Mouse (Mus musculus): ENCODE results near the gene Rfc4.

Gene Rfc4

DNA sequence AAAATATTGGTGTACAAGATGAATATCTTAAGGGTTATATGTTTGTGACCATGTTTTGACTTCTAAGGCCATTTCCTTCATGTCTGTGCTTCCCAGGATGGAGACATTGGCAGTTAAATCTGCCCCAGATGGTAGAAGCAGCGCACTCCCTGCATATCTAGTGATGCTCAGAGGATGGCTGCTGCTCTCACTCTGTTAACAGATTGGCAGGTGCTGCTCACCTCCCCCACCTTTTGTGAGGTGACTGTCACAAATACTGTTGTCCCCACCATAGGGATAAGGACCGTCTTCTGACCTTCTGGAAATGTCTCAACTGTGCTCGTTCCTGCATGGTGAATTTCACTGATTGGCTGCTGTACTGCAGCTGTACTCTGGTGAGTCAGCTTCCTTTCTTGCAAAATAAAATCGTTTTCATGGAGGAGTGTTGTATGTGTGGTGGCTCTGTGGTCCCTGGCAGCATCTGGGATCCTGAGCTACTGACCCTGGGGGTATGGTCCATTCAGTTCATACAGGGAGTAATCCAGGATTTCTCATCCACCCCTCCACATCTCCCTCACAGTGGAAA lies 9.0 kb upstream of the Rfc4 start:
- in situ Hi-C loops (cut with MboI, MseI) = loop anchor here in 1 of 2 experiments (5.0 kb wide), 1 partner anchor 44 kb away; no protein-coding TSS in a partner anchor

GRCm38 (mm10) chr16:23135421-23136149 lies 8.0 kb upstream of the Rfc4 start:
- in situ Hi-C loops (cut with MboI, MseI) = loop anchor here in 1 of 2 experiments (5.0 kb wide), 1 partner anchor 43 kb away; no protein-coding TSS in a partner anchor

DNA sequence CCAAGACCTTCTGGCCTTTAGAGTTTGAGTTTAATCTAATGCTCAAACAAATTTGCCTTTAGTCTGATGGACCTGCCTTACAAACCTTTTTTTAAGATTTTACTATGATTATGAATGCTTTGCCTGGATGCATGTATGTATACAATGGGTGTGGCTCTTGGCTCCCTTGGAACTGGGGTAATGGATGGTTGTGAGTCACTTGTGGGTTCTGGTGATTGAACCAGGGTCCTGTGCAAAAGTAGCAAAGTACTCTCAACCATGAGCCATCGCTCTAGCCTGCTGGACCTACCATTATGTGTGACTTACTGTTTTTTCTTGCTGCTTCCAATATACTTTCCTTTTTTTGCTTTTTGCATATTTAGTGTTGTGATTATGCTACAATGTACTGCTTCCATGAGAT lies 4.8 kb upstream of the Rfc4 start:
- in situ Hi-C loops (cut with MboI, MseI) = loop anchor here in 1 of 2 experiments (5.0 kb wide), 1 partner anchor 255 kb away; no protein-coding TSS in a partner anchor

DNA sequence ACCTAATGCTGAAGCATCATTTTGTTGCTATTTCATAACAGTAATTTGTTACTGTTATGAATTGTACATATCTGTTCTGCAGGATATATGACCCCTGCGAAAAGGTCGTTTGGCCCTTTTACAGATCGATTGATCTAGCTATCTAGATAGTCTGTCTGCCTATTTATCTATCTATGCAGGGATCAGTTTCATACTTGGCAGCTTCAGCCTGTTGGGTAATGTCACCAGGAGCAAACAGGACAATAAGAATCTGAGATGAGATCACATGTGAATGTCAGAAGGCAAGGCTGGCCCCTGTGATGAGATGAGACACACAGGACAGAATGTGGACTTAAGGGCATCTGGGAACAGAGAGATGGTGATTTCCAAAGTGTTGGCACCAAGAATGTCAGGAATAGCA lies 2.8 kb upstream of the Rfc4 start:
- in situ Hi-C loops (cut with MboI, MseI) = loop anchor here in 1 of 2 experiments (5.0 kb wide), 1 partner anchor 253 kb away; no protein-coding TSS in a partner anchor

DNA sequence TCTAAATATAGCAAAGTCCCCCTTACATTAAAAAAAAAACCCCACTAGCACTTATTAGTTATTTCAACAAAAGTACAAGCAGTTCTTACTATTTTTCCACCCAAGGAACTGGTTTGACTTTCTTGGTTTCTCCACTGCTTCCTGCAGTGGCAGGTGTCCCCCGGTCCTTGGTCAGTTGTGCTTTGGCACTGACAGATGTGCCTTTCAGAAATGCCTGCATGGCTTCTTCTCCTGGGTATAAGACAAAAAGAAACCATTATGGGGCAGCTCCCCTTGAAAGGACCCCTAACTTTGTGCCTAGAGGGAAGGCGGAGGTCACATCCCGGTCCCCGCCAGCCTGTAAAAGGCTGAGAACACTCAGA lies 245 bp downstream of the Rfc4 start:
- in situ Hi-C loops (cut with MboI, MseI) = loop anchor here (5.0 kb wide), 3 partner anchors 40 to 250 kb away; no protein-coding TSS in a partner anchor

DNA sequence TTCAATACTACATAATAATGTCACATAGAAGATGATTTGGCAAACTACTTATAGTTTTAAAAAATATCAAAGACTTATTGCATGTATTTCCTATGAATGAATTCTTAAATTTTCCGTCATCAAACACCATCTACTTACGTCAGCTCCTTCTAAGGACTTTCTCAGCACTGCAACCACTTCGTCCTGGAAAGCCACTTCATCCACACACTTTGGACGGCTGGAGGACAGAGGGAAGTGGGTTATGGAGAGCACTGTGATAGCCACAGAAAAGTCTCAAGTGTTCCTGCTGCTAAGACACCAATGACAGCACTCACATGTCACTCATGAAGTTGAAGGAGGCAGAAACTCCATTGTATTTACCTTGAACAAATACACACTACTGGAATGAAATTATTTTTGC lies 3.1 kb downstream of the Rfc4 start:
- in situ Hi-C loops (cut with MboI, MseI) = loop anchor here in 1 of 2 experiments (25.0 kb wide), 1 partner anchor 862 kb away; the partner anchor contains the start of gene Tra2b

DNA sequence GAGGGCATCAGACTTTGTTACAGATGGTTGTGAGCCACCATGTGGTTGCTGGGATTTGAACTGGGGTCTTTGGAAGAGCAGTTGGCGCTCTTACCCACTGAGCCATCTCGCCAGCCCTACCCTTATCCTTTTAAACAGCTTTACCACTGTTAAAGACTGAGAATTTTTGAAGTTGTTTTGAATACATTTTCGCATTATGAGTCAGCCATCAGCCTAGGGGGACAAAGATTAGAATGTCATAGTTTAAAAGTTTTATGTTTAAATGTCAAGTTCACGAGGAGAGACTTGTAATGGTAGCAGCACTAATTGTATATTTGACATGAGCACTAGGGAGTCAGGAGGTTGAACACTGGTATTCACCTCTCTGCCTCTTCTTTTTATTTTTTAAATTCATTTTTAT lies 4.4 kb downstream of the Rfc4 start:
- in situ Hi-C loops (cut with MboI, MseI) = loop anchor here in 1 of 2 experiments (25.0 kb wide), 1 partner anchor 861 kb away; the partner anchor contains the start of gene Tra2b

DNA sequence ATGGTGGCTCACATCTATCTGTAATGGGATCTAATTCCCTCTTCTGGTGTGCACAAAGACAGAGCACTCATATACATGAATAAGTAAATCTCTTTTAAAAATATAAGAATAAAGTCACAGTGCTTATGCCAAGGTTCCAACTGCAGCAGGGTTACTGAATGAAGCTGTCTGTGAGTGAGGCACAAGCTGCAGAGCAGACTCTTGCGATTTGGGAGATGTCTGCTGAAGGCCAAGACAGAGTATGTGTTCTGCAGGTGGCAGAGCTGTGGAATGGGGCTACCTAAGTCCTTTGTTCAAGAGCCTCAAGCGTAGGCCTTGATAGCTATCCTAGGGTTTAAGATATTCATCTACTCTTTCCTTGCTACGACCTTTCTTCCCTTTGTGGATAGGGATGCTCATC lies 5.1 kb downstream of the Rfc4 start:
- in situ Hi-C loops (cut with MboI, MseI) = loop anchor here in 1 of 2 experiments (25.0 kb wide), 1 partner anchor 860 kb away; the partner anchor contains the start of gene Tra2b

GRCm38 (mm10) chr16:23117173-23117572 lies 10.4 kb downstream of the Rfc4 start:
- in situ Hi-C loops (cut with MboI, MseI) = loop anchor here in 1 of 2 experiments (25.0 kb wide), 1 partner anchor 855 kb away; the partner anchor contains the start of gene Tra2b

DNA sequence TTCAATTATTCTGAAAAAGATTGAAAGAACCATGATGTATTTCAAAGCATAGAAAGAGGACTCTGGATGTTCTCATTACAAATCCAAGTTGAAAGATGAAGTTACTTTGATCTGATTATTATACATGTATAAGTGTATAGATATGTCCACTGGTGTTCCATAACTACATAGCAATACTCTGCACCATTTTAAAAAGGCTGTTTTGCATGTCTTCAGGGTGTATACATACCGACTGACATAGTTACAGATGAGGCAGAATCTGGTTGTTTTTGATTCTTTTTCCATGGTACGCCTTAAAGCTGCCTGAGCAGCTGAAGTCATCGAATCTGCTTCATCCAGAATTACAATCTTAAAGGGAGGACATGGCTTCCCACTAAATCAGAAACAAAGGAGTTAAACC lies 12.1 kb downstream of the Rfc4 start:
- in situ Hi-C loops (cut with MboI, MseI) = loop anchor here in 1 of 2 experiments (25.0 kb wide), 1 partner anchor 853 kb away; the partner anchor contains the start of gene Tra2b

- in situ Hi-C loops (cut with MboI, MseI) = loop anchor here in 1 of 2 experiments (25.0 kb wide), 1 partner anchor 852 kb away; the partner anchor contains the start of gene Tra2b
Measured at GRCm38 (mm10) chr16:23114339-23115171, 13.0 kb downstream of the Rfc4 start.

- in situ Hi-C loops (cut with MboI, MseI) = loop anchor here in 1 of 2 experiments (25.0 kb wide), 1 partner anchor 852 kb away; the partner anchor contains the start of gene Tra2b
Measured at GRCm38 (mm10) chr16:23113903-23114302, 13.6 kb downstream of the Rfc4 start.

DNA sequence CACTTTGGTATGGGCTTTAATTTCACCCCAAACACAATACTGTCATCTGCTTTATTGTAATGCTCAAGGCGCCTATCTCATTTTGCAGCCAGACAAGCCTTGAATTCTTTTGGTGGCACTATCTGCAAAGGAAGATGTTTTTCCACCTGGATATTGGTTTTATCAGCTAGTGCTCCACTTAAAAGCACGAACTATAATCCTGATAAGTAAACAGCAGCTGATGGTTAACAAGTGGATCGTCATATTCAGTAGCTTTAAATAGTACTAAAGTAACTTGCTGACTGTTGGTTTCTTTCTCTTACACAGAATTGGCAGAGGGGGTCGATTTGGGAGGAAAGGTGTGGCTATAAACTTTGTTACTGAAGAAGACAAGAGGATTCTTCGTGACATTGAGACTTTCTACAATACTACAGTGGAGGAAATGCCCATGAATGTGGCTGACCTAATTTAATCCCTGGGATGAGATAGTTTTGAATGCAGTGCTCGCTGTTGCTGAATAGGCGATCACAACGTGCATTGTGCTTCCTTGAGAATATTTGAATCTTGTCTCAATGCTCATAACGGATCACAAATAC lies 14.6 kb downstream of the Rfc4 start:
- in situ Hi-C loops (cut with MboI, MseI) = loop anchor here in 1 of 2 experiments (25.0 kb wide), 1 partner anchor 851 kb away; the partner anchor contains the start of gene Tra2b

DNA sequence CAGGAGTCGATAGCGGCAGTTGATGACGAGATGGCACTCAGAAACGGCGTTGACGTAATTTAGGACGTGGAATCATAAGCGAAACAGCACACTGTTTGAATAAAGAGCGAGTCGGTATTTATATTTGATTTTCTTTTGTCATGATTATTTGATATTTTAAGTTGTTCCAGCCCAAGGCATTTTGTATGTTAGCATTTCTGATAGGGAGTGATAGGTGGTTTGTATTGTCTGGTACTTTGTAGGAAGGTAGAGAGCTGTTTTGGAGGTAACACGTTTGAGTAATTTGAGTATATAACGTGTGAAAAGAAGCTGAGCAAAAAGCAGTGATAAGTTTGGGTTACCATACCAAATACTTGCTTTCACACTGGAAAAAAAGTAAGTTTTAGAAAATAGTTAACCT lies 15.2 kb downstream of the Rfc4 start:
- in situ Hi-C loops (cut with MboI, MseI) = loop anchor here in 1 of 2 experiments (25.0 kb wide), 1 partner anchor 850 kb away; the partner anchor contains the start of gene Tra2b

- in situ Hi-C loops (cut with MboI, MseI) = loop anchor here in 1 of 2 experiments (25.0 kb wide), 1 partner anchor 847 kb away; the partner anchor contains the start of gene Tra2b
Measured at GRCm38 (mm10) chr16:23109350-23110280, 17.9 kb downstream of the Rfc4 start.

DNA sequence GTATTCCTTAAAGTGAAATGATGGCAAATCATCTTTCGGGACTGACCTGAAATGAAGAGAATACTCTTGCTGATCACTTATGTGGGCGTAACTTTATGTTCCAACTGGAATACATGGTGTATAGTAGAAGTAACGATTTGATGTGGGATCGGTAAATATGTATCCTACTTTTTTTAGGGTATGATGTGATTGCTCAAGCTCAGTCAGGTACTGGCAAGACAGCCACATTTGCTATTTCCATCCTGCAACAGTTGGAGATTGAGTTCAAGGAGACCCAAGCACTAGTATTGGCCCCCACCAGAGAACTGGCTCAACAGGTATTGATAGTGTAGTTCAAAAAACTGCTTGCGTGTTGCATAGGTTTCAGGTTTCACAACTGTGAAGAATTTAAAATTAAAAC lies 18.6 kb downstream of the Rfc4 start:
- in situ Hi-C loops (cut with MboI, MseI) = loop anchor here in 1 of 2 experiments (25.0 kb wide), 1 partner anchor 847 kb away; the partner anchor contains the start of gene Tra2b

DNA sequence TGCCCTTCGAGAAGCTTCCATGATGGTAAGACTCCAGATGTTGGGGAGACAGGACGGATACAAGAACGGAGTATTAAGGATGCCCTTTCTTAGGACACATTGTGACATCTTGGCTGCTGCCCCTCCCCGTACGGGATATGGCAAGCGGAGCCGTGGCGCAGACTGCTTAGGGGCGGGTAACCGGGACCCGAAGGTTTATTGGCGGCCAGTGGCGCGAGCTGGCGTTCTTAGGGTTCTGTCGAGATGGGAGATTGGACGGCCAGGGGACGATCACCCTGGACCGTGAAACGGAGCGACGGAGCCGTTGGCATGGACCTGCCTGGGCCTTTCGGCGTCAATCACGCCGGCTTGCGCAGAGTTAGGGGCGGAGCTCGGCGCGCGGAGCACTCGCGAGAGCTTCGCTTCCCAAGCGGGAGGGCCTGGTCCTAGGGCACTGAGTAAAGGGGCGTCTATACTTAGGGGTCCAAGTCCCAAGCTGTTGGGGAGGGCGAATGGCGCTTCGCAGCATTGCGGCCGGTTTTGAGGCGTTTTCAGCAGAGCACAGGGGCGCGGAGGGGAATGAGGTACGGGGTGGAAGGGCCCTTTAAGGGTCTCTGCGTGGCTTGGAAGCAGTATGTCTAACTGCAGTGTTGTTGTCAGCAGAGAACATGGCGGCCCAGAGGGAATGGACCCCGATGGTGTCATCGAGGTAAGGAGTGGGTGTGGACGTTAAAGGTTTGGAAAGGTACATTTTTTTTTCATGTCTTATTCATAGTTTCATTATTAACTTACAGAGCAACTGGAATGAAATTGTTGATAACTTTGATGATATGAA lies 19.4 kb downstream of the Rfc4 start:
- in situ Hi-C loops (cut with MboI, MseI) = loop anchor here in 1 of 2 experiments (25.0 kb wide), 1 partner anchor 846 kb away; the partner anchor contains the start of gene Tra2b

DNA sequence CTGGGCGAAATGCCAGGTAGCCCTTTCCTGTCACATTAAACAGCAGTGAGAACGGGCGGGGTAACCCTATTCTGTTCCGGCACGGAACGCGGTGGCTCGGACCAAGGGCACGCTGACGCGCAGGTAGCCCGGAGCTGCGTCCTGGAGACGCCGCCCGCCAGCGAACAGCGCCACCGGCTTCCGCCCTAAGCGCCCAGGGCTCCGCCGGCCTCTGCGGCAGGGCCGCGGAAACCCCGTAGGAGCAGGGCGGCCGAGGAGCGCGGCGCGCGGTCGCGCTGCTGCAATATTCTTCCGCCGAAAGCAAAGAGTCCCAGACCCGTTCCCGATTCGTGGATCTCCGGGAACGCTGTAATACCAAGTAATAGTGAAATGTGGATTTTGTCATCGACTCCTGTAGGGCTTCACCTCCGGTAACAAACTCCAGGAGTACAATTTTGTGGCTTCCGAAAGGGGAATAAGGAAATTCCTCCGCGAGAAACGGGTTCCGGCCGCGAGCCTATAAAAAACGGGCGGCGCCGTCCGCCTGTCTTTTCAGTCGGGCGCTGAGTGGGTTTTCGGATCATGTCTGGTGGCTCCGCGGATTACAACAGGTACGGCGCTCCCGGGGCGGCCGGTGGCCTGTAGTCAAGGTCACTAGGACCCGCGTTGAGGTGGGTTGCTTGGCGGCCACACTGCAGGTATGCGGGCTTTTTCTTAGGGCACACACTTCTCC lies 20.1 kb downstream of the Rfc4 start, which contains the start of gene Eif4a2:
Gene Eif4a2 (plus strand): TSS at position 214 of the 712 bp plus-strand sequence.
- in situ Hi-C loops (cut with MboI, MseI) = loop anchor here in 1 of 2 experiments (25.0 kb wide), 1 partner anchor 845 kb away; the partner anchor contains the start of gene Tra2b

Data from T-helper 17 cell (primary cell).